Mouse (Mus musculus) testis, adult 2 months (tissue): ENCODE data around the gene Polrmt.

Source experiments
- CTCF ChIP-seq: fragments of 200-500 bp; IDR thresholded peaks from 2 replicates; pipeline ENCODE4 v1.5.1; 2012; ENCODE audit warnings: low read depth, mild to moderate bottlenecking, inconsistent platforms, low read length, moderate library complexity; ENCODE audit not compliant: control insufficient read depth, insufficient read depth, insufficient replicate concordance
- POLR2A ChIP-seq: fragments of 200-500 bp; IDR thresholded peaks from 2 replicates; pipeline ENCODE4 v1.6.1; 2012; ENCODE audit warnings: low read depth, mild to moderate bottlenecking, inconsistent platforms, low read length, moderate library complexity; ENCODE audit not compliant: control insufficient read depth

GRCm38 (mm10) chr10:79735361-79735760, 11.0 kb downstream of the Polrmt start:
- TF ChIP-seq CTCF (no peak), POLR2A (no peak)
